Mouse (Mus musculus) mature B cell (primary cell): ENCODE data around the gene Rassf8.

Experiments used
- in situ Hi-C: fragments of 300-500 bp; cut with MboI; formaldehyde crosslinking; loops from 2 replicates; pipeline ENCODE4 v1.14.3; 2019

The Rassf8 gene

GRCm38 (mm10) chr6:145861462-145862227 lies 115.1 kb downstream of the Rassf8 start:
- in situ Hi-C loops: no loop called here

- in situ Hi-C loops: no loop called here
Measured at GRCm38 (mm10) chr6:145862321-145862720, 115.8 kb downstream of the Rassf8 start.

GRCm38 (mm10) chr6:145862739-145863064 lies 116.2 kb downstream of the Rassf8 start:
- in situ Hi-C loops: no loop called here

GRCm38 (mm10) chr6:145863065-145863971 lies 116.8 kb downstream of the Rassf8 start:
- in situ Hi-C loops: no loop called here

- in situ Hi-C loops: no loop called here
Measured at GRCm38 (mm10) chr6:145864171-145864570, 117.6 kb downstream of the Rassf8 start.

- in situ Hi-C loops: no loop called here
Measured at GRCm38 (mm10) chr6:145865289-145865885, 118.8 kb downstream of the Rassf8 start, which contains the start of gene Bhlhe41. Gene Bhlhe41 (minus strand): TSS chr6:145865558.

GRCm38 (mm10) chr6:145865886-145866851 lies 119.6 kb downstream of the Rassf8 start:
- in situ Hi-C loops: no loop called here

- in situ Hi-C loops: no loop called here
Measured at GRCm38 (mm10) chr6:145867111-145867510, 120.6 kb downstream of the Rassf8 start.
